Mouse (Mus musculus): Measurements from ENCODE around the gene Ndufa10. TPM values are rescaled to one million over a fixed set of nuclear protein-coding genes. Genes with fewer than 3 reads are reported as not detected.

Gene Ndufa10
- 204 TPM for polyA plus RNA-seq (2015; fragmentation: Illumina TruSeq; extraction: RNeasy Lipid Tissue Mini Kit (QIAGEN cat#74804); ENCODE audit: low read depth, low replicate concordance)

GRCm38 (mm10) chr1:92473165-92474041 is at the start of gene Ndufa10:
Ndufa10 (minus strand) TSS chr1:92473860.

GRCm38 (mm10) chr1:92518561-92518960 is 44.9 kb upstream of the Ndufa10 start, which contains the start of gene Olfr1414:
Olfr1414 (minus strand) TSS chr1:92518661.

GRCm38 (mm10) chr1:92496001-92496400 is 22.3 kb upstream of the Ndufa10 start, which contains the start of gene Olfr1415:
Olfr1415 (minus strand) TSS chr1:92496101.

GRCm38 (mm10) chr1:92485013-92485412 is 11.4 kb upstream of the Ndufa10 start, which contains the start of gene Olfr1416:
Olfr1416 (minus strand) TSS chr1:92485113.

Other genes starting within 250 kb of the Ndufa10 start
- not detected for gene Olfr1416, start 11.3 kb upstream of the Ndufa10 start, polyA plus RNA-seq (2015; fragmentation: Illumina TruSeq; extraction: RNeasy Lipid Tissue Mini Kit (QIAGEN cat#74804); ENCODE audit: low read depth, low replicate concordance)
- gene Olfr1415, start 22.2 kb upstream of the Ndufa10 start, polyA plus RNA-seq (2015; fragmentation: Illumina TruSeq; extraction: RNeasy Lipid Tissue Mini Kit (QIAGEN cat#74804); ENCODE audit: low read depth, low replicate concordance), result not detected
- not detected for gene Olfr1414, start 44.8 kb upstream of the Ndufa10 start, polyA plus RNA-seq (2015; fragmentation: Illumina TruSeq; extraction: RNeasy Lipid Tissue Mini Kit (QIAGEN cat#74804); ENCODE audit: low read depth, low replicate concordance)
- not detected for gene Olfr1413, start 97.5 kb upstream of the Ndufa10 start, polyA plus RNA-seq (2015; fragmentation: Illumina TruSeq; extraction: RNeasy Lipid Tissue Mini Kit (QIAGEN cat#74804); ENCODE audit: low read depth, low replicate concordance)
- not detected for gene Olfr1412, start 111.9 kb upstream of the Ndufa10 start, polyA plus RNA-seq (2015; fragmentation: Illumina TruSeq; extraction: RNeasy Lipid Tissue Mini Kit (QIAGEN cat#74804); ENCODE audit: low read depth, low replicate concordance)
- gene Olfr1411, start 120.6 kb upstream of the Ndufa10 start, polyA plus RNA-seq (2015; fragmentation: Illumina TruSeq; extraction: RNeasy Lipid Tissue Mini Kit (QIAGEN cat#74804); ENCODE audit: low read depth, low replicate concordance), result not detected
- not detected for gene Olfr1410, start 131.9 kb upstream of the Ndufa10 start, polyA plus RNA-seq (2015; fragmentation: Illumina TruSeq; extraction: RNeasy Lipid Tissue Mini Kit (QIAGEN cat#74804); ENCODE audit: low read depth, low replicate concordance)
- gene Olfr12, start 143.9 kb upstream of the Ndufa10 start, polyA plus RNA-seq (2015; fragmentation: Illumina TruSeq; extraction: RNeasy Lipid Tissue Mini Kit (QIAGEN cat#74804); ENCODE audit: low read depth, low replicate concordance), result not detected
- gene Cops9, start 168.1 kb upstream of the Ndufa10 start, polyA plus RNA-seq (2015; fragmentation: Illumina TruSeq; extraction: RNeasy Lipid Tissue Mini Kit (QIAGEN cat#74804); ENCODE audit: low read depth, low replicate concordance), result 505 TPM
- 0.77 TPM for gene Otos, start 175.0 kb upstream of the Ndufa10 start, polyA plus RNA-seq (2015; fragmentation: Illumina TruSeq; extraction: RNeasy Lipid Tissue Mini Kit (QIAGEN cat#74804); ENCODE audit: low read depth, low replicate concordance)

Data from brain, adult 10 weeks (tissue).